Mouse (Mus musculus) midbrain, embryonic 16.5 days (tissue): Measurements from ENCODE around the gene Pemt. TPM values are rescaled to one million over a fixed set of nuclear protein-coding genes. Genes with fewer than 3 reads are reported as not detected.
A peak's percentile ranks its signal among the peaks of the same experiment; 100 is the strongest.

Source experiments
- ATAC-seq: fragments of 200-750 bp; cut with Nextera tagmentation; 2 replicates; pipeline ENCODE4 v1.8.0; 2017; ENCODE audit warnings: moderate TSS enrichment
- H3K27ac ChIP-seq: fragments of 300-500 bp; sonication (generic); 2 replicates; pipeline ENCODE4 v1.5.1; 2014; ENCODE audit warnings: mild to moderate bottlenecking, low read length, mixed read lengths
- H3K27me3 ChIP-seq: fragments of 300-500 bp; sonication (generic); 2 replicates; pipeline ENCODE4 v1.6.1; 2014; ENCODE audit warnings: low read depth, low read length, mixed read lengths; ENCODE audit not compliant: control insufficient read depth, insufficient read depth
- H3K36me3 ChIP-seq: fragments of 300-500 bp; sonication (generic); 2 replicates; pipeline ENCODE4 v1.6.1; 2014; ENCODE audit warnings: mild to moderate bottlenecking, low read length, moderate library complexity, mixed read lengths; ENCODE audit not compliant: control insufficient read depth, insufficient read depth
- H3K4me1 ChIP-seq: fragments of 300-500 bp; sonication (generic); 2 replicates; pipeline ENCODE4 v1.6.1; 2014; ENCODE audit warnings: mild to moderate bottlenecking, low read length, mixed read lengths; ENCODE audit not compliant: control insufficient read depth, insufficient read depth
- H3K4me2 ChIP-seq: fragments of 300-500 bp; sonication (generic); 2 replicates; pipeline ENCODE4 v1.6.1; 2014; ENCODE audit warnings: mild to moderate bottlenecking, low read length, mixed read lengths
- H3K4me3 ChIP-seq: fragments of 300-500 bp; sonication (generic); 2 replicates; pipeline ENCODE4 v1.5.1; 2014; ENCODE audit warnings: low read depth, mild to moderate bottlenecking, low read length, moderate library complexity, mixed read lengths
- H3K9ac ChIP-seq: fragments of 300-500 bp; sonication (generic); 2 replicates; pipeline ENCODE4 v1.6.1; 2014; ENCODE audit warnings: low read depth, low read length, mixed read lengths
- H3K9me3 ChIP-seq: fragments of 300-500 bp; sonication (generic); replicated peaks from 2 replicates; pipeline ENCODE4 v1.6.1; 2014; ENCODE audit warnings: mild to moderate bottlenecking, low read length, mixed read lengths; ENCODE audit not compliant: control insufficient read depth, poor library complexity, severe bottlenecking
- WGBS: fragments of 180-500 bp; shearing (Covaris S2); extraction: QIAGEN DNeasy Blood & Tissue Kit; methylation state at CpG from one replicate; pipeline ENCODE4 v1.1.7; 2014; 5-methylcytosine and 5-hydroxymethylcytosine counted together
- polyA plus RNA-seq: library from polyadenylated mRNA; unstranded; fragments of >200 nt; fragmentation: Nextera tagmentation; extraction: Ambion mirVana; gene quantifications from 2 replicates; pipeline ENCODE4 v1.2.1, GENCODE M21; 2015

The Pemt gene
- polyA plus RNA-seq, 1 experiment from 2014 or later, result 9.4 TPM

DNA sequence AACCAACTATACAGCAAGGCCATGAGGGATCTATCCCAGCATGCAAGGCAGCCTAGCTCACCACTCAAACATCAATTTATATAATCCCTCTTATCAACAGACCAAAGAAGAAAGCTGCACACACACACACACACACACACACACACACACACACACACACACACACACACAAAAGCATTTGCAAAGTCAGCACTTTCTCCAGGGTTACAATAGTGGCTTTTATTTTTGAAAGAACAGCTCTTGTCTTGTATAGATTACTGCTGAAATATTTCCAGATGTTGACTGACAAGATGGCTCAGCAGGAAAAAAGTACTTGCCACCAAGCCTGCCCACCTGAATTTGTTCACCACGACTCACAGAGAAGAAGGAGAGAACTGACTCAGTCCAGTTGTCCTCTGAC is 19.0 kb upstream of the Pemt start:
- WGBS, result 36% methylated on average over 1 of the region's 1 CpGs

DNA sequence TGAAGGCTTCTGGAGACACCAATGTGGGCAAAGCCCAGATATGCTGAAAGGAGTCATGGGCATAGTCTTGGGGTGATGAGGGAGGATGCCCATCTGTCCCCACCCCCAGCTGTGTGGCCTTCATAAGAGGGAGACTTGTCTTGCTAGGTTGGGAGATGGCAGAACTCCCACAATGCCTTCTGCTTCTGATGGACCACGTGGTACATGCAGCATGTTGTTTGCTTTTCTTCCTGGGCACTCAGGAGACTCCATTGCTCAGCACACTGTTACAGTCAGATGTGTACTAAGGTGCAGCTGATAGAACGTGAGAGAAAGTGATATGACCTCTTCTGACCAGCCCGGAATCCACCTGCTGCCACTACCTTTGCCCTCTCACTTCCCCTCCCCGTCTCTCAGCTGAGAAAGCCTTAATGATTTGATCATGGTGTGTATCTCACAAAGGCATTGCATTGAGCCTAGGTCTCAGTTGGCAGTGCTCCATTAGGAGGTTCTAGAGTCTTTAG is 15.3 kb upstream of the Pemt start:
- Histone ChIP-seq H3K4me1 (no peaks in the 10 kb centered on the region), H3K36me3 (no peaks in the 10 kb centered on the region), H3K27ac (no peak overlapping the region), H3K4me2 (no peak overlapping the region), H3K27me3 (no peaks in the 10 kb centered on the region), H3K9ac (no peak overlapping the region), H3K9me3 (no peaks in the 10 kb centered on the region), H3K4me3 (no peak overlapping the region)
- WGBS, result 76% methylated on average over 4 of the region's 4 CpGs
- ATAC-seq, result no peak

More for the DNA sequence above, 19.0 kb upstream of the Pemt start:
- Histone ChIP-seq H3K27ac (no peak overlapping the region), H3K27me3 (no peaks in the 10 kb centered on the region), H3K36me3 (no peaks in the 10 kb centered on the region), H3K4me3 (no peak overlapping the region), H3K4me2 (no peak overlapping the region), H3K4me1 (no peaks in the 10 kb centered on the region), H3K9me3 (no peaks in the 10 kb centered on the region), H3K9ac (no peak overlapping the region)
- no peak for ATAC-seq

DNA sequence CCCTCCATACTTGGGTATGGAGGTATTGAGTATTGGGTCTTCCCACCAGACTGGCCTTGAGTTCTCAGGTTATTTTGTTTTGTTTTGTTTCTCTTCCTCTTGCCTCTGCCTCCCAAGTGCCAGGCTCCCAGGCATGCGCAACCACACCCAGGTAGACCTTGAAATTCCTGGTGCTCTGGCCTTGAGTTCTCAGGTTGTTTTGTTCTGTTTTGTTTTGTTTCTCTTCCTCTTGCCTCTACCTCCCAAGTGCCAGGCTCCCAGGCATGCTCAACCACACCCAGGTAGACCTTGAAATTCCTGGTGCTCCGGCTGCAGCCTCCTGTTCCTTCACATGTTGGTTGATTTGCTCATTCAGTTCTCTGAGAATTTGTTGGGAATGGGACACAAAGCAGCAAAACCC is 13.7 kb upstream of the Pemt start:
- Histone ChIP-seq H3K36me3 (no peaks in the 10 kb centered on the region), H3K4me1 (no peaks in the 10 kb centered on the region), H3K27ac (no peak overlapping the region), H3K9me3 (no peaks in the 10 kb centered on the region), H3K27me3 (no peaks in the 10 kb centered on the region), H3K9ac (no peak overlapping the region), H3K4me3 (no peak overlapping the region), H3K4me2 (no peak overlapping the region)
- WGBS, result 98% methylated on average over 2 of the region's 2 CpGs
- ATAC-seq, result no peak

DNA sequence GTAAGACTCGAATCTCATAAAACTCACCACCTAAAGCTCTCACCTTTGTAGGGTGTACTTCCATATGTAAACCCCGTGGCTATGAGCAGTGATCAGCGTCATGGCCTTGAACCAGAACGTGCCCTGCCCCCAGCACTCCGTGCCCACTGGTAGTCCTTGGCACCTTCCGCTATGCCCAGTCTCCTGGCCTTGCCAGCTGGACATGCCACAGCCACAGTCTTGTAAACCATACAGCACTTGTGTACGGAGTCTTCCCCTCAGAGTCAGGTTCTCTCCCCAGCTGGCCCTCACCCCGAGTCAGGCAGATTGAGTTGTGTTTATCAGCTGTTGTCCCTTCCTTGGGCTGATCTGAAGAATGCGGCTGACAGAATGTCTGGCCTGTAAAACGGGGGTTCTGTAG is 12.2 kb upstream of the Pemt start:
- no peak for ATAC-seq
- H3K9me3 ChIP-seq, result no peaks in the 10 kb centered on the region
- no peaks in the 10 kb centered on the region for H3K27me3 ChIP-seq
- H3K4me3 ChIP-seq, result no peak overlapping the region
- no peaks in the 10 kb centered on the region for H3K4me1 ChIP-seq
- no peak overlapping the region for H3K9ac ChIP-seq
- H3K4me2 ChIP-seq, result no peak overlapping the region
- H3K27ac ChIP-seq, result no peak overlapping the region
- H3K36me3 ChIP-seq, result no peaks in the 10 kb centered on the region
- WGBS, result 82% methylated on average over 10 of the region's 10 CpGs

DNA sequence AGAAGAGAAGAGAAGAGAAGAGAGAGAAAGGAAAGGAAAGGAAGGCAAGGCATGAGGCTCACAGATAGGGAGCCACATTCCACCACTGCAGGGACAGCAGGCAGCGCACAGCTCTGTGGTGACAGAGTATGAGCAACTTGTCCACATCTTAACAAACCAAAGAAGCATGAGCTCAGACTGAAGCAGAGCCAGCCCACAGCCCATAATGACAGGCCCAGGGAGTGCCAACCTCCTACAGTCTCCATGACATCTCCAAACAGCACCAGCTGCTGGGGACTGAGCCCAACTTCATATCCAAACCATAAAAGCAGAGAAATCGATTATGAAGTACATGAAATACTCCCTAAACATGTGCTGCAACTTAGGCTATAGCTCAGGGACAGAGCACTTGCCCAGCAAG is 11.7 kb upstream of the Pemt start:
- Histone ChIP-seq H3K4me2 (no peak overlapping the region), H3K27ac (no peak overlapping the region), H3K9ac (no peak overlapping the region), H3K9me3 (no peaks in the 10 kb centered on the region), H3K36me3 (no peaks in the 10 kb centered on the region), H3K27me3 (no peaks in the 10 kb centered on the region), H3K4me3 (no peak overlapping the region), H3K4me1 (no peaks in the 10 kb centered on the region)
- no peak for ATAC-seq
- WGBS, result 79% methylated on average over 2 of the region's 2 CpGs

DNA sequence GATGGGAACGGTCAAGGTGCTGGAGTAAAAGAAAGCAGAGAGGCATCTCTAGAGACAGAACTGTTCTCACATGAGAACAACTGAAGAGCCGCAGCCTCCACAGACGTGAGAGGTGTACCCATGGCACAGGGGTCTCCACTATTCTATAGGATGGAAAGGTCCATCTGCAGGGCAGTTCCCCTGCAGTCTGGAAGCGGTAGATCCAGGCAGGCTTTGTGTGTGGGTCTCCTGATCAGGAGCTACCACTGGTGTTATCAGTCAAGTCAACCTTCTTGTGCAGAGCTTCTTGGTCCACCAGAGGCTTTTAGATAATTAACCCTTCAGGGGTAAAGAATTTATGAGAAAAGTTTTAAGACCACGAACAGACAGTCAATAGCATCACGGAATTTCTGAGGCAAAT is 10.2 kb upstream of the Pemt start:
- Histone ChIP-seq H3K4me3 (no peak overlapping the region), H3K27me3 (no peaks in the 10 kb centered on the region), H3K36me3 (no peaks in the 10 kb centered on the region), H3K4me1 (no peaks in the 10 kb centered on the region), H3K27ac (no peak overlapping the region), H3K4me2 (no peak overlapping the region), H3K9me3 (no peaks in the 10 kb centered on the region), H3K9ac (no peak overlapping the region)
- no peak for ATAC-seq
- WGBS, result 84% methylated on average over 6 of the region's 6 CpGs

DNA sequence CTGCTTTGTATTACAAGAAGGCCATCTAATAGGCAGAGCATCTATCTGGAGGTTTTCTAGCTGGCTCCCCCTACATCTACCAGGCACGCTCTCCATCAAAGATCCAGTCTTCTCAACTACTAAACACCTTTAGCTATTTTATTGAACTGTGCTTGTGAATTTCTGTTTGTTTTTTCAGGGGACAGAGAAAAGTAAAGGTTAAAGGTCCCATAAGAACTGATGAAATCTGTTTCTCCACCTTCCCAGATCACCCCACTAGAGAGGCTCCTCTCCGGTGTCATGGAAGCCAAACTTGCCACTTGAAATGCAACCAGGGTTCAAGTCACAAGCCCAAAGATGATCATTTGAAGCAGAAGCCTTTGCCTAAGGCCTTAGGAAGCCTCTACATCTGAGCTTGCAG is 2.6 kb upstream of the Pemt start:
- Histone ChIP-seq H3K9ac (no peak overlapping the region), H3K4me3 (no peak overlapping the region), H3K27me3 (no peaks in the 10 kb centered on the region), H3K4me2 (no peak overlapping the region), H3K36me3 (no peaks in the 10 kb centered on the region), H3K27ac (no peak overlapping the region), H3K9me3 (no peaks in the 10 kb centered on the region), H3K4me1 (peaks cover 8% of the 10 kb centered on the region)
- 90% methylated on average over 2 of the region's 2 CpGs for WGBS
- no peak for ATAC-seq

DNA sequence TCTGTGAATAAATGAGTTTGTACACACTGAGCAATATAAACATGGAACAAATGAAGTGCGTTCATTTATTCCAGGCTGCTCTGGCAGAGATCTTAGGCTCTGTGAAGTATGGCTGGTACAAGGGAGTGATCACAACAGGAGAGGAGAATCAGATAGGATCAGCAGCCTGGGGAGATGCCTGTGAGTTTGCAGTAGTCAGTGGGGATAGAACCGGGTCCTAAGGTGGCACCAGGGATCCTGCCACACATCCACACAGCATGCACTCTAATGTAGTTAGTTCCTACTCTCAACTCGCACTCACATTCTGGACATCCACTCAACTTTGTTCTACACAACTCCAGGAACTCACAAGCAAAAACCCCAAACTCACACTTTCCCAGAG is 622 bp downstream of the Pemt start:
- peaks cover 8% of the 10 kb centered on the region for H3K4me1 ChIP-seq
- H3K36me3 ChIP-seq, result no peaks in the 10 kb centered on the region
- H3K9me3 ChIP-seq, result no peaks in the 10 kb centered on the region
- H3K27me3 ChIP-seq, result no peaks in the 10 kb centered on the region
- peak overlapping the region; percentile 75 for H3K4me2 ChIP-seq
- ATAC-seq, result peak; percentile 29
- H3K27ac ChIP-seq, result peak overlapping the region; percentile 95; the same call in 1 of the 2 replicates
- H3K9ac ChIP-seq, result peak overlapping the region; percentile 79
- 7% methylated on average over 3 of the region's 3 CpGs for WGBS
- peak overlapping the region; percentile 67 for H3K4me3 ChIP-seq

DNA sequence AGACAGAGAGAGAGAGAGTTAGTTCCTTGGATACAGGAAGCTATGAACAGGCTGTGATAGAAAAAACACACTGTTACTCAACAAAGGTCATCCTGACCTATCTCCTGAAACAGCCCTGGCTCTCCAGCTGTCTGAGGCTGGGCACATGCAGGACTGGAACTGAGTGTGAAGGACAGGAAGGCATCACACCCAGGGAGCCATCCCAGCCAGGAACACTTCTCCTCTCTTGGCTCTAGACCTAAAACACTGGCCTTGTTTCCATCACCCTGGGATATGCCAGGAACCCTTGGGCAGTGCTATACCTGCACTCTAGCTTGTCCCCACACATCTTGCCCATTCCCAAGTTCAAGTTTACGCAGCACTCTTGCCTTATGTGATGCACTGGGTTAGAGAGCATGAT is 1.5 kb downstream of the Pemt start:
- no peak overlapping the region for H3K4me3 ChIP-seq
- ATAC-seq, result no peak
- H3K27me3 ChIP-seq, result no peaks in the 10 kb centered on the region
- no peak overlapping the region for H3K27ac ChIP-seq
- H3K4me2 ChIP-seq, result no peak overlapping the region
- H3K4me1 ChIP-seq, result peaks cover 8% of the 10 kb centered on the region
- H3K9me3 ChIP-seq, result no peaks in the 10 kb centered on the region
- 92% methylated on average over 1 of the region's 1 CpGs for WGBS
- H3K36me3 ChIP-seq, result no peaks in the 10 kb centered on the region
- H3K9ac ChIP-seq, result no peak overlapping the region

DNA sequence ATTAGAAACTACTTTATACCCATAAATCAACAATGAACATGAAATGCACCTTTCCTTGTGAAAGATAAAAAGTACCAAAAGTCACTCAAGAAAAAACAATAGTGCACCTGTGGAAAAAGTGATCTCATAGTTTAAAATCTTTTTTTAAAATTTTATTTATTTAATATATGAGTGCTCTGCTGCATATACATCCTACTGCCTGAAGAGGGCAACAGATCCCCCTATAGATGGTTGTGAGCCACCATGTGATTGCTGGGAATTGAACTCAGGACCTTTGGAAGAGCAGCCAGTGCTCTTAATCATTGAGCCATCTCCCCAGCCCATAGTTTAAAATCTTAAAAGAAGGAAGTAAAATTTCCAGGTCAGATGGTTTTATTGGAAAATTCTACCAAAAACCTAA is 4.0 kb downstream of the Pemt start:
- H3K9ac ChIP-seq, result no peak overlapping the region
- no peaks in the 10 kb centered on the region for H3K36me3 ChIP-seq
- H3K27me3 ChIP-seq, result no peaks in the 10 kb centered on the region
- peaks cover 8% of the 10 kb centered on the region for H3K4me1 ChIP-seq
- no peaks in the 10 kb centered on the region for H3K9me3 ChIP-seq
- no peak overlapping the region for H3K27ac ChIP-seq
- no peak overlapping the region for H3K4me3 ChIP-seq
- H3K4me2 ChIP-seq, result no peak overlapping the region
- no peak for ATAC-seq
